Mouse (Mus musculus) CH12.LX (cell line): ENCODE data around the gene E130218I03Rik. TPM values are rescaled to one million over a fixed set of nuclear protein-coding genes. Genes with fewer than 3 reads are reported as not detected.

Source experiments
- DNase-seq: peaks from one replicate; pipeline ENCODE4 v3.0.0-alpha.2; 2013; ENCODE audit errors: extremely low read depth
- H3K27ac ChIP-seq: 2 replicates; pipeline ENCODE4 v1.5.1; 2012; ENCODE audit warnings: low read depth, mild to moderate bottlenecking, control low read depth, moderate library complexity; ENCODE audit not compliant: insufficient read depth
- H3K27me3 ChIP-seq: replicated peaks from 2 replicates; pipeline ENCODE3; 2012; ENCODE audit warnings: inconsistent platforms
- H3K36me3 ChIP-seq, 2 experiments: replicated peaks in 1 of 2; 2 replicates each; pipeline versions ENCODE3 to v1.6.1; 2012; ENCODE audit warnings: inconsistent platforms in 1 of 2, low read length in 1 of 2, mild to moderate bottlenecking in 1 of 2, mixed read lengths in 1 of 2, moderate library complexity in 1 of 2; ENCODE audit not compliant: control insufficient read depth in 1 of 2, insufficient read depth in 1 of 2
- H3K4me1 ChIP-seq, 2 experiments: 2 replicates each; pipeline ENCODE4 v1.6.1; 2012; ENCODE audit warnings: inconsistent platforms in 1 of 2, moderate library complexity in 1 of 2; ENCODE audit not compliant: insufficient read depth in 2 of 2, control insufficient read depth in 1 of 2
- H3K4me2 ChIP-seq: 2 replicates; pipeline ENCODE4 v1.6.1; 2012; ENCODE audit warnings: low read depth, mild to moderate bottlenecking, control low read depth; ENCODE audit not compliant: poor library complexity, insufficient read depth, severe bottlenecking
- H3K4me3 ChIP-seq, 3 experiments: fragments of 150-350 bp in 1 of 3; sonication (generic) in 1 of 3; replicated peaks in 1 of 3; 2 replicates each; pipeline versions ENCODE3 to v1.5.1; 2011 to 2012; ENCODE audit warnings: low read depth in 2 of 3, low read length in 2 of 3, mild to moderate bottlenecking in 2 of 3, moderate library complexity in 2 of 3, control low read depth in 1 of 3, improper control_type of control experiment in 1 of 3, inconsistent platforms in 1 of 3, mixed read lengths in 1 of 3; ENCODE audit not compliant: poor library complexity in 1 of 3
- H3K79me2 ChIP-seq: replicated peaks from 2 replicates; pipeline ENCODE4 v1.6.1; 2012; ENCODE audit warnings: mild to moderate bottlenecking, moderate library complexity; ENCODE audit not compliant: control insufficient read depth, poor library complexity, insufficient read depth, severe bottlenecking; ENCODE audit errors: extremely low read depth
- H3K9ac ChIP-seq: 2 replicates; pipeline ENCODE4 v1.6.1; 2012; ENCODE audit warnings: low read depth, mild to moderate bottlenecking, control low read depth, moderate library complexity; ENCODE audit not compliant: insufficient read depth
- H3K9me3 ChIP-seq: replicated peaks from 2 replicates; pipeline ENCODE3; 2012; ENCODE audit warnings: low read length, inconsistent platforms, mixed read lengths
- E2F4 ChIP-seq: IDR thresholded peaks from 2 replicates; pipeline ENCODE4 v1.6.1; 2011; ENCODE audit warnings: low read depth, low read length, improper control_type of control experiment; ENCODE audit not compliant: insufficient replicate concordance
- EP300 ChIP-seq: IDR thresholded peaks from 2 replicates; pipeline ENCODE4 v1.6.1; 2011; ENCODE audit warnings: low read length, improper control_type of control experiment
- HCFC1 ChIP-seq: IDR thresholded peaks from 2 replicates; pipeline ENCODE4 v1.6.1; 2012; ENCODE audit warnings: low read depth, mild to moderate bottlenecking, inconsistent platforms, low read length, improper control_type of control experiment
- JUN ChIP-seq: IDR thresholded peaks from 2 replicates; pipeline ENCODE4 v1.6.1; 2011; ENCODE audit warnings: low read depth, mild to moderate bottlenecking, low read length, improper control_type of control experiment, moderate library complexity; ENCODE audit not compliant: insufficient read depth
- MAX ChIP-seq: IDR thresholded peaks from 2 replicates; pipeline ENCODE4 v1.6.1; 2011; ENCODE audit warnings: low read length, improper control_type of control experiment
- MAZ ChIP-seq: IDR thresholded peaks from 2 replicates; pipeline ENCODE4 v1.6.1; 2012; ENCODE audit warnings: low read depth, mild to moderate bottlenecking, inconsistent platforms, low read length, improper control_type of control experiment, moderate library complexity
- NELFE ChIP-seq: IDR thresholded peaks from 2 replicates; pipeline ENCODE4 v1.6.1; 2011; ENCODE audit warnings: low read depth, low read length, improper control_type of control experiment
- NRF1 ChIP-seq: IDR thresholded peaks from 2 replicates; pipeline ENCODE4 v1.6.1; 2014; ENCODE audit warnings: low read depth, mild to moderate bottlenecking, inconsistent platforms, low read length, improper control_type of control experiment, moderate library complexity
- POLR2A ChIP-seq: IDR thresholded peaks from 2 replicates; pipeline ENCODE4 v1.6.1; 2011; ENCODE audit warnings: low read depth, mild to moderate bottlenecking, improper control_type of control experiment, low read length
- RAD21 ChIP-seq: IDR thresholded peaks from 2 replicates; pipeline ENCODE4 v1.6.1; 2011; ENCODE audit warnings: low read depth, mild to moderate bottlenecking, low read length, improper control_type of control experiment, moderate library complexity
- SMC3 ChIP-seq: IDR thresholded peaks from 2 replicates; pipeline ENCODE4 v1.6.1; 2011; ENCODE audit warnings: low read depth, low read length, improper control_type of control experiment
- TBP ChIP-seq: conservative IDR thresholded peaks from 2 replicates; pipeline ENCODE4 v1.6.1; 2011; ENCODE audit warnings: low read depth, low read length, improper control_type of control experiment
- TCF12 ChIP-seq: IDR thresholded peaks from 2 replicates; pipeline ENCODE4 v1.6.1; 2014; ENCODE audit warnings: low read depth, mild to moderate bottlenecking, inconsistent platforms, low read length, improper control_type of control experiment
- USF1 ChIP-seq: IDR thresholded peaks from 2 replicates; pipeline ENCODE4 v1.6.1; 2014; ENCODE audit warnings: low read depth, mild to moderate bottlenecking, inconsistent platforms, low read length, improper control_type of control experiment
- dilution Hi-C: fragments of 300-500 bp; cut with MboI; formaldehyde crosslinking; loops from 2 replicates; pipeline ENCODE4 v1.14.3; 2020; ENCODE audit warnings: low sequenced_read_pairs; ENCODE audit not compliant: extremely low pct_unique_long_range_greater_than_20kb, extremely low pct_ligation_motif_present
- in situ Hi-C: fragments of 300-500 bp; cut with MboI; formaldehyde crosslinking; loops from 3 replicates; pipeline ENCODE4 v1.14.3; 2019; ENCODE audit warnings: low sequenced_read_pairs, low pct_ligation_motif_present, low pct_unique_long_range_greater_than_20kb, mixed read lengths
- polyA plus RNA-seq: library from polyadenylated mRNA; unstranded; fragments of >175 nt; gene quantifications from 2 replicates; pipeline ENCODE4 v1.2.1, GENCODE M21; 2012; ENCODE audit warnings: low read depth; ENCODE audit not compliant: insufficient read length
- total RNA-seq, 2 experiments: library from RNA; depleted of rRNA; stranded (reverse); fragments of 300-350 nt in 1 of 2; fragments of >200 nt in 1 of 2; gene quantifications; 2 replicates each; pipeline ENCODE4 v1.2.3; 2012 to 2014

E130218I03Rik gene
- total and polyA plus RNA-seq, 3 experiments: 1.6 to 2.9 TPM; not detected in 1

DNA sequence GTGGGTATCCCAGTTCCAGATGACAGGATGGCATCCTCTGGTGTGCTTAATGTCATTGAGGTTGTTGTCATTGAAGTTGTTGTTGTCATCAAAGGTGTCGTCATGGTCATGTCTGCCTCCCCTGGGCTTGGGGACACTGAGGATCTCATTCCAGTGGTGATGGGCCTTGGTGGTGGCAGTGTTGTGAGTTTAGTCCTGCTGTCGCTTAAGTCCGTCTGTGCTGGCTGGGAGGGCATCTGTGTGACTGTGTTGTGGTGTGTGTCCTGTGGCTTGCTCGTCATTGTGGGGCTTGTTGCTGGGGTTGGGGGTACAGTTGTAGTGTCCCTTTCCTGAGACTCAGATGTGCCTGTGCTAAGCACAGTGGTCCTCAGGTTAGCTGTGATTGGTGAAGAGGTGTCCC lies 40.6 kb upstream of the E130218I03Rik start, which contains the start of gene Gm7534:
Gm7534 (minus strand) TSS at position 101 of the 400 bp plus-strand sequence.
- Histone ChIP-seq H3K9me3 (no peaks in the 10 kb centered on the region), H3K4me1 (peaks cover 3 to 11% of the 10 kb centered on the region in 2 experiments), H3K9ac (no peak within 1 kb of the TSS), H3K27ac (no peak within 1 kb of the TSS), H3K27me3 (no peaks in the 10 kb centered on the region), H3K36me3 (no peaks in the 10 kb centered on the region), H3K79me2 (no peaks in the 10 kb centered on the region), H3K4me2 (no peak within 1 kb of the TSS), H3K4me3 (no peak within 1 kb of the TSS)
- dilution Hi-C loops (no loop called here), in situ Hi-C loops (no loop called here)
- DNase-seq: no peak
- TF ChIP-seq JUN (no peak), TBP (no peak), MAZ (no peak), NELFE (no peak), HCFC1 (no peak), E2F4 (no peak), RAD21 (no peak), POLR2A (no peak), EP300 (no peak), MAX (no peak), SMC3 (no peak), NRF1 (no peak)

DNA sequence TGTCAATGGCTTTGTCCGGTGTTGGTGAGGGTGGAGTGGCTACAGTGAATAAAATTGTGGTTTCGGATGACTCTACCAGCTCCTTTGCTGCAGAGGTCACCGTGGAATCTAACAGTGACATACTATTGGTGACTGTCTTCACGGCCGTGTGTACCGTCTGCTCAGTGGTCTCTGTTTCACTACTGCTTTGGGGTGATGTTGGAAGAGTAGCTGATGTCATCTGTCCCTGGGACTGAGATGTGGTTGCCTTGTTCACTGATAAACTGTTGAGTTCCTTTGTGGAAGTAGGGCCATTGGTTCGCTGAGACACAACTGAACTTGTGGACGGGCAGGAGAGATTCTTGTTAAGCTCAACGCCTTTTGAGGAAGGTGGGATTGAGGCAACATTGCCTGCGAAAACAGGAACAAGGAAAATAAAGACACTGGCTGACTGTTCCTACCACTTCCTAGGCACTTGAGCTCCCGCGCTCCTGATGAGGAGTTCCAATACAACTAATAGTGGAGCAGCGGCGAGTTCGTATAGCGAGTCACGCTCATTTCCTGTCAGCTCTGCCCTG lies 40.0 kb upstream of the E130218I03Rik start:
- H3K4me2 ChIP-seq: no peak overlapping the region
- TF ChIP-seq TCF12 (no peak), USF1 (no peak)

More for the DNA sequence above, 40.0 kb upstream of the E130218I03Rik start:
- Histone ChIP-seq H3K27me3 (no peaks in the 10 kb centered on the region), H3K9me3 (no peaks in the 10 kb centered on the region), H3K4me1 (peaks cover 3 to 11% of the 10 kb centered on the region in 2 experiments), H3K4me3 (no peak overlapping the region), H3K27ac (no peak overlapping the region), H3K9ac (no peak overlapping the region), H3K36me3 (no peaks in the 10 kb centered on the region), H3K79me2 (no peaks in the 10 kb centered on the region)
- dilution Hi-C loops: no loop called here
- in situ Hi-C loops: no loop called here
- no peak for DNase-seq
